Mouse (Mus musculus) left cerebral cortex, adult 9 months (tissue): Measurements from ENCODE around the gene 0610030E20Rik.

Experiments used
- DNase-seq, 2 experiments: peaks; one replicate each; pipeline ENCODE4 v3.0.0; 2022; ENCODE audit warnings: low spot score in 2 of 2

The 0610030E20Rik gene

GRCm38 (mm10) chr6:72348411-72348810 lies 1.3 kb downstream of the 0610030E20Rik start:
- DNase-seq, result no peak

GRCm38 (mm10) chr6:72350214-72350613 lies 3.1 kb downstream of the 0610030E20Rik start:
- no peak for DNase-seq

DNA sequence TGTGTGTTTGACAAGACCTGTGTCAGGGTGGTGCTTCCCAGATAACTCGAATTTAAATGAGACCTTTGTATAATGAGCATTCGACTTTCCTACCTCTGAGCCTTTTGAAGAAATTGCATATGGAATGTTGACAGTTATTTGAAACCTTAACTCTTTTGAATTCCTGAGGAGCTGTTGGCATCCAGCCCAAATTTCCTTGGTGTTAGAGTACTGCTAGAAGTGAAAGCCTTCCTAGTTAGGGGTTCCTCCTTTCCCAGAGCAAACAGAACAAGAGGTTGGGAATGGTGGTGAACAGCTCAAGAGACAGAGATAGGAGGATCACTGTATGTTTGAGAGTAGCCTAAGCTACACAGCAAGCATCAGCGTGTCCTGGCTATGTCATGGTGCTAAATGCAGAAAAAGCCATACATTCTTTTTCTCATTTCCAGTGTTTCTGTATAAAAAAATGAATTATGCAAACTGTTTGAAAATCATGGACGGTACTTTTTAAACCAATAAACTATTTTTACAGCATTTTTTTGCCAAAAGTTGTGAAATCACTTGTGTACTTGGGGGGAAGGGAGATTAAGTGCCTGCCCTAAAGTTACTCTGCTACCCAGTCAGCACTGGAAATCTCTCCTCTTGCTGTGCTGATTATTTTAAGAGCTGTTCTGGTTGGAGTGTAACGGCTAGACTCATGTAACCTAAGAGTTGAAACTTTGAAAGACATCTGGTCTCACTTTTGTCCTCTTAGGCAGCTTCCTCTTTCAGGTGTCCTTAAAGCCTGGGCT lies 5.7 kb downstream of the 0610030E20Rik start:
- DNase-seq, result no peak

DNA sequence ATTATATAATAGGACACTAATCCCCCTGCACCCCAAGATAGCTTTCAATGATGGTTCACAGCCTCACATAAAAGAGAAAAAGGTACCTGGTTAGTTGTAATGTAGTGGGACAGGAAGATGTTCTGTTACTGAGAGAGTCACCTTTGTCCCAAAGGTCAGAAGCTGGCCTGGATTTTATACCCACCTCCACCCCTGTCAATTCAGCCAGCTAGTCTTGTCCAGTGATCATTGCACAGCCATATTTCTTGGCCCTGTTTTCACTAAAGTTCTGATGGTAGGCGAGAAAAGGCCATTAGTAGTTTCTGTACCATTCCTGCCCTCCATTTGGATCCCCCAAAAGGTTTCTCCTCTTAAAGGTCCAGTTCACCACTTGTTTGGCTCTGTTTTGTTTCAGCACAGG lies 6.9 kb downstream of the 0610030E20Rik start:
- DNase-seq, result no peak

DNA sequence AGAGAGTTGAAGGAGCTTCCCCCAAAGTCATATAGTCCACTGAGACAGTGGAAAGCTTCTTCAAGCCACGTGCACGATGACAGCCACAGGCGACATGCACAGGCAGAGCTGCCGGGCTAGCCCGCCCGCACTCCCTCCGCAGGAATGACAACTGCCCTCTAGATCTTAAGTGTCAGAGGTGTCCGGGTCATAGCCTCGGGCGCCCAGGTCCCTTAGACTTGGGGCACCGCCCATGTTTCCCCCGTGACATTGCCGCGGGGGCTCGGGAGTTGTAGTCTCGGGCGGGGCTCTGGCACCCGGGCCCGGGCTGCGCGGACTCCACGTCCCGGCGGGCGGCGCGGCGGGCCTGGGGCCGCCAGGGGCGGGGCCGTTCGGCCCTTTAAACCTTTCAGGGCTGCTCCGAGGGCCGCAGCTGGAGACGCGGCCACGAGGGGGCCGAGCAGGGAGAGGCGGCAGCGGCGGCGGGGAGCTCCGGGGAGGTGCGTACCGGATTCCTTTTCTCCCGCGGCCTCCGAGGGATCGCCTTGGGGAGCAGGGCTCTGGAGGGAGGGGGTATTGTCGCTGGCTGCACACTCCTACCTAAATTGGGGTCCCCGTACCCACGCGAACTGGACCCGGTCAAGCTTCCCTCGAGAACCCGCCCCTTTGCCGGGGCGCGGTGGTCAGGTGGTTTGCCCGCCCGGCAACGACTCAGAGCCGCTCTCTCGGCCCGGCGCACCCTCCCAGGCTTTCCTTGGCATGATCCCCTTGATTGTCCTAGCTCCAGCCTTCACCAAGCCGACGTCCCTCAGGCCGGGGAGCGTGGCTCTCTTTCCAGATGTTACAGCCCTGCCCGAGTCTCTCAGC lies 8.2 kb downstream of the 0610030E20Rik start, which contains the start of gene Tmem150a:
TSS of gene Tmem150a (plus strand) at position 382 of the 846 bp plus-strand sequence.
- peak in 1 of 2 experiments; percentile 74 for DNase-seq

GRCm38 (mm10) chr6:72356001-72356532 lies 8.9 kb downstream of the 0610030E20Rik start:
- DNase-seq, result no peak

GRCm38 (mm10) chr6:72357164-72358079 lies 10.3 kb downstream of the 0610030E20Rik start:
- DNase-seq, result no peak

DNA sequence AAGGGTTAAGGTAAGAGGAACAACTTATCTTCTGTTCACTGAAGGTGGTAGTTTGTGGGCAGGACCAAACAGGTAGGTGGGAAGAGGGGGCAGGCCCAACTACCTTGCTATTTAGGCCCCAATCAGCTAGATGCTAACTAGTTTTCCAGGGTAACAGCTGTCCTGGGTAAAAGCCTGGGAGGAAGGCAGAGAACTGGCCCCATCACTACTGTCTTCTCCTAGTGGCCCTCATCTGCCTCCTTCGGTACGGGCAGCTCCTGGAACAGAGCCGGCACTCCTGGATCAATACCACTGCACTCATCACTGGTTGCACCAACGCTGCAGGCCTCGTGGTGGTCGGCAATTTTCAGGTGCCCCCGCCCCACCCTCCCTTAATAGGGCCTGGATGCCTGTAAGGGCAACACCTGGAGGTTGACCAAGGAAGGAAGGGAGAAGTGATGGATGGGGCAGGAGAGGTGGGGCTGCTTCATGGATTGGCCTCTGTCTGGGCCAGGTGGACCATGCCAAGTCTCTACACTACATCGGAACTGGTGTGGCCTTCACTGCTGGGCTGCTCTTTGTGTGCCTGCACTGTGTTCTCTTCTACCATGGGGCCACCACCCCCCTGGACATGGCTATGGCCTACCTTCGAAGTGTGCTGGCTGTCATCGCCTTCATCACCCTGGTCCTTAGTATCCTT lies 11.1 kb downstream of the 0610030E20Rik start:
- DNase-seq, result no peak

DNA sequence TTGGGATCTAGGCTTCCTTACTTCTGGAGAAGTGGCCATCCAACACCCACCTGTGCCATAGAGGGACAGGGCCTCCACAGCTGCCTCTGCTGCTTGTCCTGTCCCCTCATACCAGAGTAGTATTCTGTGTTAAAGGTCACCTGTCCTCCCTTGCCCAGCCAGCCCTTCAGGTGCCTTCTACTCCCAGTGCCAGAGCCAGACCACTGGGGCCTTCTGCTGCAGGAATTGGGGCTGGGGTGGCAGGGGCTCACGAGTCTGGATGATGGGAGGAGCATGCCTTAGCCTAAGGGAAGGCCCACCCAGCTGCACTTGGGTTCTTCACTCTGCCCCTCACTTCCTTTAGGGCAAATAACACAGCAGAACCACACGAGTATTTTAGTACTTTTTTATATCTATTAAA lies 12.2 kb downstream of the 0610030E20Rik start:
- DNase-seq, result no peak

- DNase-seq, result no peak
Observed at GRCm38 (mm10) chr6:72359891-72360598, 12.9 kb downstream of the 0610030E20Rik start.

DNA sequence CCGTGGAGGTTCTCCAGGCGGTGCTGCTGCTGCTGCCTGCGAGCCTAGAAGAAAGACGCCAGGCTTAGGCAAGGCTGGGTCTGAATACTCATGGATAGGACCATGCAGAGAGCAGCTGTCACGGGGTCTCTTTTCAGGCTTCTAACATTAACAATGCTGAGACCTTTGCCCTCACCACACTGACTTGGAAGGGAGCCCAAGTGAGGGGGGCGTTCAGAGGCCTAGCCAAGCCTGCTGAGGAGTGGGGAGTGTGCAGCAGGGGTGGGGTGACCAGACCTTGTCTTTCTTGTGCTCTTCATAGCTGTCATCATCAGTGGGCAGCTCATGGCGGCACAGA lies 13.4 kb downstream of the 0610030E20Rik start:
- DNase-seq, result no peak

DNA sequence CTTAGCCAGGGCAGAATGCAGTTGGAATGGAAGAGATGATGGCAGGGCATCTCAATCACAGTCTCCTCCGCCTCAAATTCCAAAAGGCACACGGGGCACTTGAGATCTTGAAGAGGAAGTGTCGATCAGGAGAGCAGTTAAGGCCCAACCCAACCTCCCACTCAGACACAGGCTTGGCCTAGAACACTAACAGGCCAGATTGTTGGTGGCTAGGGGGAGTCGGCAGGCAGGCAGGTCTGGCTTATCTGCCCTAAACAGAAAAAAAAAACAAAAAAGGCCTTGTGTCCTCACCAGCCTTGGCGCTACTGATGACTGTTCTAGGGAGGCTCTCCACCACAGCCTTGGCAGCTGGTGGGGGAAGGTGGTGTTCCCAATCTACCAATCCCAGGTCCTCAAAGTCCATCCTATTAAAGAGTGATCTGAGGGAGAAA lies 14.0 kb downstream of the 0610030E20Rik start:
- DNase-seq, result no peak

DNA sequence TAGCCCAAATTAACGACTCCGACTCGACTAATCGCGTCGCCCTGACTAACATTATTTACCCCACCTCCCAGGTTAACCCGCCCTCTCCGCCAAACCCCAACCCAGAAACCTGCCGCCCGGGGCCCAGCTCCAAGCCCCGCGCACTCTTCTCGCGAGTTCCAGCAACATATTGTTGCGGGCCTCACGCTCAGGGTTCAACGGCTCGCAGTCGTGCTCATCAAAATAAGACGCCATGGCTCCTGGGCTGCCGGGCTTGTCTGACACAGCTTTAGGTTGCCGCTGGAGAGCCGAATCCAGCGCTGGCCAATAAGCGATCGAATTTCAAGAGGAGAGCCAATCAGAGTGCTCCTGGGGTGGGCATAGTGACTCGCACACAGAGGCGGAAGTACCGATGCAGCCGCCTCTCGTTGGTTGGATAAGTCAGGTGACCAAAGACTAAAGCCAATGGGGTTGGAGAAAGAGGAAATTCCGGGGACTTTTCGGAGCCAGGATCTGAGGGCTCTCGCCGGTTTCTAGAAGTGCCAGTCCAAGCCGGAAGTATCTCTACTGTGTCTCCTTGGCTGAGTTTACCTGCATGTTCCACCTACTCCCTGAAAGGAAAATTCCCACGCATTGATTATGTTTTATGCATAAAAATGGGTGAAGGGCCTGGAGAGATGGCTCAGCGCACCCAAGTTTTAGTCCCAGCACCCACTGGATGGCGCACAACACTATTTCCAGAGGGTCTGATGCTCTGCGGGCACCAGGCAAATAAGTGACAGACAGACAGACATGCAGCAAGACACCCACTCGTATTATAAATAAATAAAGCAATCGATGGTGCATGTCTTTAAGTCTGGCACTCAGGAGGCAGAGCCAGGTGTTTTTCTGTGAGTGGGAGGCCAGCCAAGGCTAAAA lies 15.3 kb downstream of the 0610030E20Rik start:
- peak; percentile 97 to 98 for DNase-seq

GRCm38 (mm10) chr6:72364009-72364408 lies 16.9 kb downstream of the 0610030E20Rik start:
- no peak for DNase-seq

DNA sequence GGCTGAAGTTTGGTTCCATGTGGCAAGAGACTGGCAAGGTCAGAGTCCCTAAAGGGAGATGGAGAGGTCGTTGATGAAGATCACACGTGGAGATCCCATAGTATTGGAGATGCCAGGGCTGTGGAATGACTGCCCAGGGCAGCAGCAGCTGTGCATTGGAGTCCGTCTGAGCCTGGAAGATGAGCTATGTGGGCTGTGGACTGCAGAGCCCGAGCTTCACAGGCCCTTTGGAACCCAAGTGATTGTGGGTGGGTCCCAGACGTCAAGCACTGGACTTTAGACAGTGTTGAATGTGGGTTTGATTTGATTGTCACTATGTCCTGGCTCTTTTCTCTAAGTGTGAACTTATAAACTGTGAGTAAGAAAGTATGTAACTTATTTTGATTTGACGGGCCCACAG lies 17.9 kb downstream of the 0610030E20Rik start:
- no peak for DNase-seq

- no peak for DNase-seq
Observed at GRCm38 (mm10) chr6:72366304-72366703, 19.2 kb downstream of the 0610030E20Rik start.

GRCm38 (mm10) chr6:72366844-72367443 lies 19.8 kb downstream of the 0610030E20Rik start, which contains the start of gene Rnf181:
Gene Rnf181, minus strand, starts transcription at chr6:72366956.
- no peak for DNase-seq

- no peak for DNase-seq
Observed at GRCm38 (mm10) chr6:72367460-72367974, 20.4 kb downstream of the 0610030E20Rik start.
